Mouse (Mus musculus) embryo, embryonic 11 days (tissue): Measurements from ENCODE around the gene Tanc1.

Experiments used
- DNase-seq: peaks from one replicate; pipeline ENCODE4 v3.0.0-alpha.2; 2015

Gene Tanc1

DNA sequence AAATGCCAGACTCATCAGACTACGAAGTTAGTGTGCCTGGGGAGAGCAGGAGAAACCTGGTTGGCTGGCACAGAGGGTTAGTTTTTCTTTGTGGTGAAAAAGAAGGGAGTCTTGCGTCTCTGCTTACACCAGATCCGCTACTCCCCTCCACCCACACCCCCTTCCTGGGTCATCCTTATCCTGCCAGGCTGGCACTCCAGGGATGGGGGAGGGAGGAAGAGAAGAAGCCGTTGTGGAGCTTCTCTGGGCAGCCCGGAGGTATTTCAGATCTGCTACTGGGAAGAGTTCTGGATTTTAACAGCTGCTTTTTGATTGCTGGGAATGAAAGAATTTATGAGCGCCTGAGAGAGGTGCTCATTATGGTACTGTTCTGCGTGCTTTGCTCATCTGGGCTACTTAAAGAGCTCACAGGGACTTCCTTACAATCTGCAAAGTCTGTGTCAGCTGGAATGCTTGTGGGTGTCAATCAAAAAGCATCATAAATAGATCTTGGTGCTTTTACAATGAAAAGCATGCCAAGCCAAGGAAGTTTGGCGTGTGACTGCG lies 1.7 kb downstream of the Tanc1 start:
- no peak for DNase-seq

DNA sequence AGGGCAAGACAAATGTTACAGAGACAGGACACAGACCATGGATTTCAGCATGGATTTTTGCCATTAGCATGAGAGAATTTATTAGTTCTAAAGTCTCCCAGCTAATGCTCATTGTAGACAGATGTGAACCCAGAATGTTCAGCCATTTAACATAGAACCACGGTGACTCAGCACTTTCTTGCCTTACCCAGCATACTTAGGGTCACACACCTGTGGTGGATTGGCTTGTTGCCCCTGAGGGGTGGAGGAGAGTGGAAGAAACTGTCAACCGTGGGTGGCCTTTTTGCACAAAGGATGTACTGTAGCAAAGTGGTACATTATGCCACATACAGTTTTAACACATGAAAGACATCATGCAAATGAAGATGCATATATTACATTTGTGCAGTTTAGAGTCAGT lies 5.0 kb downstream of the Tanc1 start:
- no peak for DNase-seq

DNA sequence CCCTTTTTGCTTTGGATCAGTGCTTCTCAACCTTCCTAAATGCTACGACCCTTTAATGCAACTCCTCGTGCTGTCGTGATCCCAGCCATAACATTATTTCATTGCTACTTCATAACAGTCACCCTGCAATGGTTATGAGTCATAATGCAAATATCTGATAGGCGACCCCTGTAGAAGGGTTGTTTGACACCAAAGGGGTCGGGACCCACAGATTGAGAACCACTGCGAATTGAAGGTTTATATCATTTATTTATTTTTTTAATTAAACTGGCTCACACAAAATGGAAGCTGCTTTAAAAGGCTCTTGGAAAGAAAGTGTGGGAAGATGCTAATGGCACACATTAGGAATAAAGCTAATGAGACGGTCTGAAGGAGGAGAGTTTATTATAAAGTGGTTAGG lies 7.2 kb downstream of the Tanc1 start:
- DNase-seq: no peak

DNA sequence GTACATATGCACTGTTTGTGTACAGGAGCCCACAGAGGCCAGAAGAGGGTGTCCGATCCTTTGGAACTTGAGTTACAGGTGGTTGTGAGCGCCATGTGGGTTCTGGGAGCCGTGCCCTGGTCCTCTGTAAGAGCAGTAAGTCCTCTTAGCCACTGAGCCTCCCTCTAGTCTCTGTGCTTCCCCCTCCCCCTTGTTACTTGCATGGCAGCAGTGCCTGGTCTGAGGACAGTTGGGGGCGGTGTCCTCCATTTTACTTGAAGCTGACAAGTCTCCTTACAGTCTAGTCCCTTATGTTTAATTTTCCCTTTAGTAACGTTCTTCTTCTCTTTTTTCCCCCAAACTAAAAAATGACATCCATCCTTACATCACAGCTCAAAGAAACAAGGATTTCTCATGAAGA lies 8.8 kb downstream of the Tanc1 start:
- no peak for DNase-seq

DNA sequence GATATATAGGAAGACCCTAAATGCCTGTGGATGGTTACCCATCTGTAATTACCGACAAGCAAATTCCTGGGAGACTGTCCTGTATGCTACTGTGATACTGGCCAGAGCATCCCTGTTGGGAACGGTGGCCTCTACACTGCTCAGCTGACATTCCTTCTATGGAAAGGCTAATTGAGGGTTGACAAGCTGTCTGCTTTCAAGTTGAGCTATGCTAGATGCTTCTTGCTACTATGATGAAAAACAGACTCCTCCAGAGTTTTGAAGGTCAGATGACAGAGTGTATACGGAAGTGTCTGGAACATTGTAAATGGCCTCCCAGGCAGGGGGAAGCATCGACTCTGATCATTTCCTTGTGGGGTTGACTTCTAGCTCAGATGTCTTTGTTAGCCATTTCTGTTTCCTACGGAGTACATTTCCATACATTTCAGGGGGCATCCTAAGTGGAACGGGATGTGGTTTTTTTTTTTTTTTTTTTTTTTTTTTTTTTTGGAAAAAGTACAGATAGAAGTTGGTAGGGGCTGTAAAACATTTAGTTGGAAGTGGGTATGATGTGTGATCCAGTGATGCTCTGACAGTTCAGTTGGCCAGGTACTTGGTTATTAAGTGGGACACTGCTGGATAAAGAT lies 10.8 kb downstream of the Tanc1 start:
- DNase-seq: peak; percentile 69

DNA sequence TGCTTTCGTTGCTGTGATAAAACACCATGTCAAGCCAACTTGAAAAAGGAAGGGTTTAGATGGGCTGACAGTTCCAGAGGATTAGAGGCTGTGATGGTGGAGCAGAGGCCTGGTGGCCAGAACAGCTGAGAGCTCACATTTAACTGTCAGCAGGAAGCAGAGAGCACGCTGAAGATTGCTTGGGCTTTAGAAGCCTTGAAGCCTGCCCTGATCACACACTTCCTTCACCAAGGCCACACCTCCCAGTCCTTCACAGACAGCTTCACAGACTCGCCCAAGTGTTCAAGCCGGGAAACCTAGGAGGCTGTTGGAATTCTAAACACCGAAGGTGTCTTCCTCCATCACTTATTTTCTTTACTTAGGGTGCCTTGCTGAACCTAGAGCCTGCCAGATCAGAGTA lies 12.0 kb downstream of the Tanc1 start:
- no peak for DNase-seq

DNA sequence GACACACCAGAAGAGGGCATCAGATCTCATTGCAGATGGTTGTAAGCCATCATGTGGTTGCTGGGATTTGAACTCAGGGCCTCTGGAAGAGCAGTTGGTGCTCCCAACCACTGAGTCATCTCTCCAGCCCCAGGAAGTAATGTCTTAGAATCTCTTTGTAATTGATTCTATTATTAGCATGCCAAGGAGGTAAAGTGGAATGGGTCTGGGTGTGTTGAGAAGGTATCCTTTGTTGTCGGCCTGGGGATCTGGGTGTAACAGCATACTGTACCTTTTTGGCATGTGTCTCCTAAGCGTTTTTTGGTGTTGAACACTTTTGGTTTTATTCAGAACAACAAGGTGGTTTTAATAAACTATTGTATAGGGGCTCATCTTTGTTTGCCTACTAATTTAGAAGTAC lies 13.6 kb downstream of the Tanc1 start:
- DNase-seq: no peak

DNA sequence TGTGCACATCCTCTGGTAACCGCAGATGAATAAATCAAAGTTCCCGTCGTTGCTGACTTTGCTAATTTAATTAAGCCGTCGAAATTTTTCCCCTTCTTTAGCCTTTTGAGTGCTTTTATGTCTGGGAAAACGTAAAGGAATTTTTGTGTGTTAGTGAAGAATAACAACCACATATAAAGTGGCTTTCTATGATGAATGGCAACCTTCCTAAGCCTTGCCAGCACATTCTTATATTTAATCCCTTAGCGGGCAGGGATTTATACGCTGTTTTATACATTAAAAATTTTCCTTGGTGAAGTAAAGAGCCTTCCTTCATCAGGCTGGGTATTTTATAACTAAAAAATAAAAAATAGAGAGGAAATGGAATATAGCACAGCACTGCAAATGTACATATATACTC lies 14.1 kb downstream of the Tanc1 start:
- DNase-seq: no peak

DNA sequence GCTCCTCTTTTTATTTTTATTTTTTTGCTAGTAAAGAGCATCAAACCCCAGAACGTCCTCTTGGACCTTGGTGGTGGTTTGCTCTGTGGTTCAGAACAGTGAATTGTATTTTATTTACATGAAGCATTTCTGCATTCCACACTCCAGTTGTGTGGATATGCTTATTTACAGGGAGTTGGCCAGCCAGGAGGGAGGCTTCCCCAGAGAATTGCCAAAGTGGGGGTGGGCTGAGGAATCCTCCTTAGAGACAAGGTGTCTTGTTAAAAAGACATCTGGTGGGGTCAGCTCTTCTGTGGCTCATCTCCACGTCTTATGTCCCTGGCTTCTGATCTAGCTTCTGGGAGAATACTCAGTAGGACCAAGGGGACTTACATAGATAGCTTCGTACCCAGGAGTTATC lies 14.6 kb downstream of the Tanc1 start:
- DNase-seq: no peak

DNA sequence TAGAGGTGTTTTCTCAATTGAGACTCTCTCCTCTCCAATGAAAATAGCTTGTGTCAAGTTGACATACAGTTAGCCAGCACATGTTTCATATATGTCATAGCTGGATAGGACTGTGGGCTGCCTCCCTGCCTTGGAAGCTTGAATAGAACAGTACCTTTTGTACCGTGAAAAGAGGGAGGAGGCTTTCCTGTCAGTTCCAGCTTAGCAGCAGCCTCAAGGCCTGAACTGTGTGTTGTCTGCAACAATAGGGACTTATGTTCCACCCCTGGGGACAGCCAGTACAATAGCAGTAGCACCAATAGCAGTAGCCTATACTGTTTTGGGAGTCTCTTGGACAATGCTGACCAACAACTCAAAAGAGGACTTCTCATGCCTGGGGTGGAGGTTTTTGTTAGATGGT lies 15.7 kb downstream of the Tanc1 start:
- DNase-seq: no peak

DNA sequence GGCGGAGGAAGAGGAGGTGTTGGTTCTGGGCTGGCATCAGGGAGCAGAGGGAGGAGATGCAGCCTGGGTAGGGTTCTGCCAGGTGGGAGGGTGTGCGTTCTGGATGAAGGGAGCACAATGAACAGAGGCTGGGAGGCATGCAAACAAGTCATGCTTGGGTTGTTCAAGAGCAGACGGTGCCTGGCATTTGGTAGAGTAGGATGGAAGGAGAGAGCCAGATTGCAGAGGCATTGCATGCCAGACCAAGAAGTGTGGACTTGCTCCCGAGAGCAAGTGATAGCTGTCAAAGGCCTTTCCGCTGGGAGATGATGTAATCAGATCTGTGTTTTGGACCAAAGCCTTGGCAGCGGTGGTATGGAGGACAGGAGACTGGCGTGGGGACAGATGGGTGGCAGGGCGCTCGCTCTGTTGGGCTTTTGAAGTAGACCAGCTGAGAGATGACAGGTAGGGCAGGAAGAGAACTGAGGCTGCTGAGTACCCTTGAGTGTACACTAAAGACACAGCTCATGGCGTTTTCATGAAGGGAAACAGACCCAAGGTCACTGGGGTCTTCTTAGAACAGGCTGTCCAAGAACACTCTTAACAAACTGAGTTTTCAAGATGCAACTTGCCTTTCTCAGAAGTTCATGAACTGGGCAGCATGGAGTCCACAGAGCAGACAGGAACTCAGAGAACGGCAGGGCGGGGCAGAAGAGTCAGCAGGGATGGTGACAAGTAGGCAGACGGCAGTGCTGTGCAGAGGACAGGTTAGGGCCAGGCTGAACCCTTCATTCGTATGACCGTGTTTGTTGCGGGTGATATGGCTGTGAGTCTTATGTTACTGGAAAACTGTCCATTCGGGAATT lies 16.4 kb downstream of the Tanc1 start:
- no peak for DNase-seq

DNA sequence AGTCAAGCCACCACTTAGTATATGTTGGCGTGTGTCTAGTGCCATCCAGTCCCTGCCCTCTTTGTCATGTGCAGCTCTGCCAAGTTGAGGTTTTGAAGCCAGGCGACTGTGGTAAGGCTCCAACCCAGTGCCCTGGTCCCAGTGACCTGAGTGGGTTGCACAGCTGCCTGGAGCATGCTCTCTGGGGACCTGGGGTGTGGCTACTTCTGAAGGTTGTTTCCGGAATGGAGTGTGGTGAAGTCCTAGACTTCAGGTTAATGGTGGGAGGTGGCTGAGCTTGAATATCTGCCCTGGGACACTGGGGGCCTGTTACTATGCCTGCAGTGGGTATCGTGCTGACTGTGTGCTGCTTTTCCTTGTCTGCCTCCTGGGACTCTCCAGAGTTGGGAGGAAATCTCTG lies 18.0 kb downstream of the Tanc1 start:
- DNase-seq: no peak

DNA sequence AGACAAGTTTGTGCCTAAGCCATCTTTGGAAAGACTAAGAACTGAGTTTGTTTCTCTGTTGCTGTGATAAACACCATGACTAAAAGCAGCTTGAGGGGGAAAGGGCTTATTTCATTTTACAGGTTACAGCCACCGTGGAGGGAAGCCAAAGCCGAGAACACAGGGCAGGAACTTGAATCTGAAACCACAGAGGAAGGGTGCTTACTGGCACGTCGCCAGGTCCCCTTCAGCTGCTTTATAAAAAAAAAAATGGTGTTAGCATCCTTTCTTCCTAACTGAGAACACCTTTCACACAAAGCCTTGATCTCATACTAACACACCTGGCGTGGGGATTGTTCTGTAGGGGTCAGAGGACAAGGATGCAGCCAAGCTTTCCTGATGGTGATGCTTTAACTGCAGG lies 19.6 kb downstream of the Tanc1 start:
- DNase-seq: no peak

DNA sequence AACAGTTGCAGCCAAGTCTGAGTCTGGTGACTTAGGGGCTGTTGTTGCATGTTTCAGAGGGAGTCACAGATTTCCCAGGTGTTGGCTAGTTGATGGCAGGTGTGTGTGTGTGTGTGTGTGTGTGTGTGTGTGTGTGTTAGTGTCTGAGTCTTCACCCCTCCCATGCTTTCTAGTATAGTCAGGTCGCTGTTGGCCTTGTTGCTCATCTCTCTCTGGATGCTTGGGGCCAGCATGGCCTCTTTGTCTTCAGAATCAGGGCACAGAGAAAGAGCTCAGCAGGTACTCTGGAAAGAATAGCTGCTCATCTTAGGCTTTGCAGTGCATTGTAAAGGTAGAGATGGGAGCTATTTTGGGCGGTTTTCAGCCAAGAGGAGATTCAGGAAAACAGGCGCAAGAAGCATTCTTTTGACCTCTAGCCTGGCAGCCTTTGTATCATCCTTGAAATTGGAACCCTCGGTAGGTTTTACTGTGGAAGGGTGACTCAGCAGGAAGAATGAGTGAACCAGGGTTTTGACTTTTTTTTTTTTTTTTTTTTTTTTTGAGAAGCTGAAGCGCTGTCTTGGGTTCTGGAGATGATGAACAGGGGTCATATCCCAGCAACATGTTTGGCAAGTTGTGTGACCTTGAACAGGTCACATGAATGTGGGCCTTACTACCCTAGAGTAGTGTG lies 22.1 kb downstream of the Tanc1 start:
- no peak for DNase-seq

DNA sequence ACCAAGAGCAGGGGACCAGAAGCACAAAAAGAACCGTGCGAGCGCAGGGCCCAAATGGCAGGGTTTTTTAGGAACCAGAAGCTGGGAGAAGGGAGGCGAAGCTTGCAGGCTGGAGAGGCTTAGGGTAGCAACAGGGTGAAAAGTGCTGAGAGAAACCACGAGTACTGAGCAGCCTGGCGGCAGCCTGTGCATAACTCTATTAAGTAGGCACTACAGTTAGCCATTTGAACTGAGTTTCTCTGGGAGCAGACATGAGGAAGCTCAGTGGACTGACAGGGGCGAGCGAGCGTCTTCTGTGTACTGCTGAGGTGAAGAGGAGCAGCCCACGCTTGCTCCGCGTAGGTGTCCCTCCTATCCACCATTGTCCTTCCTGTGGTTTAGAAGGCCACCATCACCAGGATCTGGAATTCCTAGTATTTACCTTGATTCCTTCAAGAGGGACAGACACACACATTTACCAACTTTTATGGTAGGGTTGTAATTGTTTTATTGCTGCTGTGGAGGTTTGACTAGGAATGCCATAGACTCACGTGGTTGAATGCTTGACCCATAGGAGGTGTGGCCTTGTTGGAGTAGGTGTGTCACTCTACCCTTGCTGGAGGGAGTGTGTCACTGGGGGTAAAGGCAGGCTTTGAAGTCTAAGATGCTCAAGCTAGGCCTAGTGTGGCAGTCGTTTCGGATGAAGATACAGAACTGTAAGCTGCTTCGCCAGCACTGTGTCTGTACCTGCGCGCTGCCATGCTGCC lies 25.4 kb downstream of the Tanc1 start:
- DNase-seq: no peak

DNA sequence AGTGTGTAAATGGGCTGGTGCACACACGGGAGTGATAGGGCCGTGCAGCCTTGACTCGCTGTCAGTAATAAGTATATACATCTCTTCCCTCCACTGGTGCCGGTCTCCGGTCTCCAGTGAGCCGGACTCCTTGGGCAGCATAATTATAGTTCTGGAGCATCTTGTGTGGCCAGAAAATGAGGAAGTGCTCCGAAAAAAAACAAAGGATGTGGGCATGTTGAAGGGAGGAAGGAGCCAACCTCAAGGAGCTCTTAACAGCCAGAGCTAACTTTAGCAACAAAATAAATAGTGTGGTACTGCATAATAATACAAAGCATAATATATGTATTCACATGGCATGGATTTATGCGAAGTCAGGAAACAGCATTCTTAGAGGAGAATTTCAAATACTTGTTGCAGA lies 30.9 kb downstream of the Tanc1 start:
- no peak for DNase-seq

DNA sequence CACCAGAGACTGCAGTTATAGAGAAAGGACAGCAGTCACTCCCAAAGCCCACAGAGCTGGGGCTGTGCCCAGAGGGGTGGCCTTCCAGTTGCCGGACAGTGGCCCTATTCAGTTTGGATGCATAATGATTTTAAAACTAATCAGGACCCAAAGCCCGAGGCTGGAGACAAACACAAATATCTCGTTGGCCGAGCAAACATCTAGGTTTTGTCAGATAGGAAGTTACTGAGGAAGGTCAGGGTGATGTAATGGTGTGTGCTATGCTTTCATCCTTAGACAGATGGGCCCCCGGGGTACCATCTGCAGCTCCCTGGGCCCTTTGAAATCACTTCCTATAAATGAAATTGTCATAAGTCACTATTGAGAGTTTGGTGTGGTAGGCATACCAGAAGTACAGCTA lies 33.0 kb downstream of the Tanc1 start:
- DNase-seq: no peak

DNA sequence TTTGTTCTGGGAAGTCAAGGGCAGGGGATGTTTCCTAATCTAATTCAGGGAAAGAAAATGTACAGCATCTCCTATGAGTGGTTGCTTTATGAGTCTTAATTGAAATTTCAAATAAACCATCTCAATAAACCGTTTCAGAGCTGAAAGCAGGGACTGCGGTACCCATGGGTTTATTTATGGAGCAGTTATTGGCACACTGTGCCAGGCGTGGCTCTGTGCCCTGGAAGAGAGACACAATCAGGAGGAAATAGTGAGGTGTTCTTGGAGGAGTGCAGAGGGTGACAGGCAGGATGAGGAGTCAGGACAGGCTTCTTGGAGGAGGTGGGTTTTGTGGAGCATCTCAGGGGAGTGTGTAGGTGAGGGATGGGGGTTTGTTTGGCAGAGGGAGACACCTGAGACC lies 33.7 kb downstream of the Tanc1 start:
- DNase-seq: no peak

DNA sequence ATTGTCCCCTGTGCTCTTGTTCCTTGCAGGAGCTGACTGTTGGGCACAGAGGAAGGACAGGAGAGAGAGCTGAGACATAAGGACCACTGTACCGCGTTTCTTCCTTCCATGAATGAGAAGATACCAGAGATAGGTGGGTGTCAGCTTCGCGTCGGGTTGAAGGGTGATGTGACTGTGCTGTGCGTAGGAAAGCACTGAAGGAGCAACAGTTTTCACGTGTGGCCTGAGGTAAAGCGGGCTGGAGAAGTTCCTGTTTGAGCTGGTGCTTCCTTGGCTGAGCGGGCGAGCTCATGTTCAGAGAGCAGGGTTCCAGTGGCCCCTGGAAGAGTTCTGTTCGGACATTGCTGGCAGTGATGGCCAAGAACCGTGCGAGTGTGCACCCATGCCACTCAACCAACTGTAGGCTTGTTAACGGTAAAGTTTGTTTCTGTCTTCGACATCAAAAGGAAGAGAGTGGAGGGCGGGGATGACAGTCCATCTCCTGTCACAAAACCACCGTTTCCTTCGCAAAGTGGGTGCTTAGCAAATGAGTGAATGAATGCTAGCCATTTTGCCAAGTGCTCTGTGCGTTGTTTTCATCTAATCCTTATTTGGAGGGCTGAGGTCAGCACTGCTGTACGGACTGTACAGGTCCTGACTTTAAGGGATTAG lies 35.0 kb downstream of the Tanc1 start:
- DNase-seq: no peak

DNA sequence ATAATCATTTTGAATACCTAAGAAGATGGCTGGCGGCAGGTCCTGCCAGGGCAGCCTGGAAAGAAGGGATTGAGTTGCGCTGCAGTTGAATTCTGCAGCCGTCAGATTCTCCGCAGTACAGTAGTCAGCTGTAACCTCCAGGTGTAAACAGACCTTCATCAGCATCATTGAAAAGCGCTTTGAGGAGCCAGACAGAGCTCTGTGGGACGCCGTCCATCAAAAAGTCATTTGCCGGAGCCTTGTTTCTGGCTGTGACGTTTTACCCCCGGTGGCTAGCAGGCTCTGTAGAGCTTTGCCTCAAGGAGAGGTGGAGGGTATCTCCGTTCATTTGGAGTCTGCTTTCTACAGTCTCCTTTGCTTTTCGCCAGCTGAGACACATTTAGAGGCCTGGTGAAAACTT lies 36.6 kb downstream of the Tanc1 start:
- no peak for DNase-seq

DNA sequence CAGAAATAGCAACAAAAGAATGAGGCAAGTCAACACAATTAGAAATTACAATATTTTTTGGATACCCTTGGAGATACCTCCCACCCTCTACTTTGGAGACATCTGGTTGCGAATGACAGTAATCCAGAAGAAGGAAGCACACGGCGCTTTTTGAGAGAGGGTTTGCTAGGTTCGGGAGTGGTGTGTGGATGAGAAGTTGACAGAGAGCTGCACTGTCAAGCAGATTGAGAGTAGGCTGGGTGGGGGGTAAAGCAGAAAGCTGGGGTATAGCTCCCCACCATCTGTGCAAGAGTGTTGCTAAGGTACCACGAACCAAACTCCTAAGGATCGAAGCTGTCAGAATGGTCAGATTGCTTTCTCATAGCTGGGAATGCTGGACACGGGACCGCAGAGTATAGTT lies 40.0 kb downstream of the Tanc1 start:
- DNase-seq: no peak

DNA sequence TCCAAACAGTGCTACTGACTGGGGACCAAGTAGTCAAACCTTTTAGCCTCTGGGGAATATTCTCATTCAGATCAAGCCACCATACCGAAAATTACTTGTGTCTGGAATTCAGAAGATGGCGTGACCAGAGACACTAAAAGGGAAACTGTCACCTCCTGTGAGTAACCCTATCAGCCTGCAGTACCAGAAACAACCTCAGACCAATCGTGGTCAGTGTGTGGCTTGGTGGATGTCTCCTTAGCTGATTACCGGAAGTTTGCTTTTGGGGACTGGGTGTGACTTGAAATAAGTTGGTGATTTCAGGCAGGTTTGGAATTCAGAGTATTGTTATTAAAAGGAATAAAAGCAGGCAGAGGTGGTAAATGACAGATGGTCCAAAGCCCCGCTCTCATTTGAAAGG lies 40.9 kb downstream of the Tanc1 start:
- no peak for DNase-seq
